Mouse (Mus musculus) kidney, embryonic 16.5 days (tissue): ENCODE data around the gene Ahnak2. TPM values are rescaled to one million over a fixed set of nuclear protein-coding genes. Genes with fewer than 3 reads are reported as not detected.
"Not testable (repeated sequence)": the region's sequence is repeated elsewhere in the genome, so short reads cannot be mapped to it uniquely, and the experiment has no call there.

Experiments
- ATAC-seq: fragments of 200-750 bp; cut with Nextera tagmentation; 2 replicates; pipeline ENCODE4 v1.8.0; 2017; ENCODE audit warnings: moderate TSS enrichment; ENCODE audit not compliant: low FRiP score, low TSS enrichment
- H3K27ac ChIP-seq: fragments of 300-500 bp; sonication (generic); 2 replicates; pipeline ENCODE4 v1.5.1; 2014; ENCODE audit warnings: low read length
- H3K27me3 ChIP-seq: fragments of 300-500 bp; sonication (generic); 2 replicates; pipeline ENCODE4 v1.6.1; 2014; ENCODE audit warnings: low read length, control low read depth, mixed read lengths; ENCODE audit not compliant: insufficient read depth
- H3K36me3 ChIP-seq: fragments of 300-500 bp; sonication (generic); 2 replicates; pipeline ENCODE4 v1.6.1; 2014; ENCODE audit warnings: low read length, control low read depth, mixed read lengths; ENCODE audit not compliant: insufficient read depth
- H3K4me1 ChIP-seq: fragments of 300-500 bp; sonication (generic); 2 replicates; pipeline ENCODE4 v1.6.1; 2014; ENCODE audit warnings: low read length, control low read depth, mixed read lengths; ENCODE audit not compliant: insufficient read depth
- H3K4me2 ChIP-seq: fragments of 300-500 bp; sonication (generic); replicated peaks from 2 replicates; pipeline ENCODE4 v1.6.1; 2014; ENCODE audit warnings: low read depth, low read length
- H3K4me3 ChIP-seq: fragments of 300-500 bp; sonication (generic); 2 replicates; pipeline ENCODE4 v1.5.1; 2014; ENCODE audit warnings: mild to moderate bottlenecking, low read length
- H3K9ac ChIP-seq: fragments of 300-500 bp; sonication (generic); replicated peaks from 2 replicates; pipeline ENCODE4 v1.6.1; 2014; ENCODE audit warnings: low read length
- H3K9me3 ChIP-seq: fragments of 300-500 bp; sonication (generic); 2 replicates; pipeline ENCODE4 v1.6.1; 2016; ENCODE audit warnings: low read length, control low read depth
- WGBS: fragments of 180-500 bp; shearing (Covaris S2); extraction: QIAGEN DNeasy Blood & Tissue Kit; methylation state at CpG from one replicate; pipeline ENCODE4 v1.1.7; 2014; 5-methylcytosine and 5-hydroxymethylcytosine counted together
- polyA plus RNA-seq: library from polyadenylated mRNA; unstranded; fragments of >200 nt; fragmentation: Nextera tagmentation; extraction: Ambion mirVana; gene quantifications from 2 replicates; pipeline ENCODE4 v1.2.1, GENCODE M21; 2015

Ahnak2 gene
- polyA plus RNA-seq, result 0.91 and 1.2 TPM in 2 replicates

- peak within 1 kb of the TSS; percentile 100 for H3K4me2 ChIP-seq
- no peak within 1 kb of the TSS for H3K27ac ChIP-seq
- peak within 1 kb of the TSS; percentile 59 for H3K4me3 ChIP-seq
- peak within 1 kb of the TSS; percentile 62 for H3K9ac ChIP-seq
- no peaks in the 10 kb centered on the region for H3K36me3 ChIP-seq
- 4% methylated on average over 67 of the region's 69 CpGs for WGBS
- H3K27me3 ChIP-seq, result peaks cover 8% of the 10 kb centered on the region; the same call in 1 of the 2 replicates
- no peaks in the 10 kb centered on the region for H3K9me3 ChIP-seq
- peak; percentile 79 for ATAC-seq
- H3K4me1 ChIP-seq, result peaks cover 21% of the 10 kb centered on the region
Observed at GRCm38 (mm10) chr12:112801864-112802846, at the start of gene Ahnak2. Gene Ahnak2, minus strand, starts transcription at chr12:112802657.

- Histone ChIP-seq H3K4me1 (no peaks in the 10 kb centered on the region), H3K9me3 (no peaks in the 10 kb centered on the region), H3K9ac (no peak overlapping the region), H3K36me3 (no peaks in the 10 kb centered on the region), H3K4me3 (no peak overlapping the region), H3K27me3 (no peaks in the 10 kb centered on the region), H3K4me2 (no peak overlapping the region), H3K27ac (no peak overlapping the region)
- WGBS, result 48% methylated on average over 8 of the region's 8 CpGs
- ATAC-seq, result no peak
Observed at GRCm38 (mm10) chr12:112851116-112851515, 48.7 kb upstream of the Ahnak2 start.

DNA sequence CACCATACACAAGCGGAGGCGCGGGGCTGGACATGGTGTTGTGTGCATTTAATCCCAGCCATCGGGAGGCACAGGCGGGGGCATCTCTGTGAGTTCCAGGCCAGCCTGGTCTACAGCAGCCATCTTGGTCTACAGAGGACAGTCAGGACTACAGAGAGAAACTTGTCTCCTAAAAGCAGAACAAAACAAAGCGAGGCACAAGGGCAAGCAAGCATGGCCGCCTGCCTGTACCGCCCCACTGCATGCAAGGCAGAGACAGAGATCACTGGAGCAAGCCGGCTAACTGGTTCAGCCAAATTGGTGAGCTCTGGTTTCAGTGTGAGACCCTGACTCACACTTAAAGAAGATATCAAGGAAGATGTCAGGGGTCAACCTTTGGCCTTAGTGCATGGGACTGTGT lies 47.9 kb upstream of the Ahnak2 start:
- Histone ChIP-seq H3K36me3 (no peaks in the 10 kb centered on the region), H3K4me2 (no peak overlapping the region), H3K4me3 (no peak overlapping the region), H3K27me3 (no peaks in the 10 kb centered on the region), H3K9ac (no peak overlapping the region), H3K27ac (no peak overlapping the region), H3K9me3 (no peaks in the 10 kb centered on the region), H3K4me1 (no peaks in the 10 kb centered on the region)
- ATAC-seq, result no peak
- 80% methylated on average over 9 of the region's 9 CpGs for WGBS

GRCm38 (mm10) chr12:112849235-112850022 lies 47.0 kb upstream of the Ahnak2 start:
- H3K27ac ChIP-seq, result no peak overlapping the region
- H3K9ac ChIP-seq, result no peak overlapping the region
- no peaks in the 10 kb centered on the region for H3K36me3 ChIP-seq
- no peak for ATAC-seq
- H3K27me3 ChIP-seq, result no peaks in the 10 kb centered on the region
- no peaks in the 10 kb centered on the region for H3K4me1 ChIP-seq
- H3K4me2 ChIP-seq, result no peak overlapping the region
- H3K4me3 ChIP-seq, result no peak overlapping the region
- WGBS, result 72% methylated on average over 11 of the region's 11 CpGs
- H3K9me3 ChIP-seq, result no peaks in the 10 kb centered on the region

GRCm38 (mm10) chr12:112847880-112848279 lies 45.4 kb upstream of the Ahnak2 start:
- H3K4me2 ChIP-seq, result no peak overlapping the region
- no peak overlapping the region for H3K4me3 ChIP-seq
- no peaks in the 10 kb centered on the region for H3K9me3 ChIP-seq
- H3K36me3 ChIP-seq, result no peaks in the 10 kb centered on the region
- ATAC-seq, result no peak
- no peaks in the 10 kb centered on the region for H3K4me1 ChIP-seq
- 98% methylated on average over 2 of the region's 2 CpGs for WGBS
- H3K27ac ChIP-seq, result no peak overlapping the region
- H3K9ac ChIP-seq, result no peak overlapping the region
- H3K27me3 ChIP-seq, result no peaks in the 10 kb centered on the region

DNA sequence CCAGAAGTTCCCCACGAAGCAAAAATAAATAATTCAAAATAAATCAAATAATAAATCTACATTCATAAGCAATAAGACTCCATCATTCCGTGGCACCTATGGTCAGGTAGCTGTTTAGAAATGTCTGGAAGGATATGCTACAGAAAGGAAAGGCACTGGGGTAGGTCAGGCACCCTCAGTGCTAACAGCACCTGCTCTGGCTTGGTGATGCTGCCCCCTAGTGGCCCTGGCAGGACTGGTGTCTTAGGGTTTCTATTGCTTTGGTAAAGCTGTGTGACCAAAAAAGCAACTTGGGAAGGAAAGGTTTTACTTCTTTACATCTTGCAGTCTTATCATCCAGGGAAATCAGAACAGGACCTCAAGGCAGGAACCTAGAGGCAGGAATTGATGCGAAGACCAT lies 41.3 kb upstream of the Ahnak2 start:
- H3K9ac ChIP-seq, result no peak overlapping the region
- no peak overlapping the region for H3K4me2 ChIP-seq
- no peaks in the 10 kb centered on the region for H3K36me3 ChIP-seq
- peak; percentile 81; the same call in 1 of the 2 replicates for ATAC-seq
- H3K4me1 ChIP-seq, result no peaks in the 10 kb centered on the region
- no peak overlapping the region for H3K27ac ChIP-seq
- 20% methylated on average over 3 of the region's 3 CpGs for WGBS
- no peaks in the 10 kb centered on the region for H3K27me3 ChIP-seq
- H3K9me3 ChIP-seq, result no peaks in the 10 kb centered on the region
- H3K4me3 ChIP-seq, result no peak overlapping the region

GRCm38 (mm10) chr12:112842128-112842527 lies 39.7 kb upstream of the Ahnak2 start:
- WGBS, result 70% methylated on average over 2 of the region's 2 CpGs
- H3K27ac ChIP-seq, result not testable (repeated sequence)

DNA sequence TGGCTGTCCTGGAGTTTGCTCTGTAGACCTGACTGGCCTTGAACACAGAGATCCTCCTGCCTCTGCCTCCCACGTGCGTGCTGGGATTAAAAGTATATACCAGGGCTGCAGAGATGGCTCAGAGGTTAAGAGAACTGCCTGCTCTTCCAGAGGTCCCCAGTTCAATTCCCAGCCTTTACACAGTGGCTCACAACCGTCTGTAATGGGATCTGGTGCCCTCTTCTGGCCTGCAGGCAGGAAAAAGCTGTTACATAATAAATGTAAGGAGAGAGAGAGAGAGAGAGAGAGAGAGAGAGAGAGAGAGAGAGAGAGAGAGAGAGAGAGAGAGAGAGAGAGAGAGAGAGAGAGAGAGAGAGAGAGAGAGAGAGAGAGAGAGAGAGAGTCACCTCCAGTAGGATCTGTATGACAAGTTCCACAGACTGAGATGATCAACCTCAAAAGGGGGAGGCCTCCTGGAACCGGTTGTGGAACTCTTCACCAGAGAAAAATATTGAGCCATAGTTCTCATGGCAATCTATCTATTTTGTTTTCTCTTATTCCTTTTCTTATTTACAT lies 39.0 kb upstream of the Ahnak2 start:
- ATAC-seq, H3K27ac ChIP-seq, H3K4me3 ChIP-seq, H3K4me2 ChIP-seq, H3K9ac ChIP-seq, H3K9me3 ChIP-seq, H3K27me3 ChIP-seq, H3K4me1 ChIP-seq, H3K36me3 ChIP-seq: not testable (repeated sequence)
- WGBS, result 65% methylated on average over 4 of the region's 4 CpGs

More at GRCm38 (mm10) chr12:112842128-112842527, 39.7 kb upstream of the Ahnak2 start:
- not testable (repeated sequence) for ATAC-seq, H3K4me3 ChIP-seq, H3K27me3 ChIP-seq, H3K4me2 ChIP-seq, H3K9me3 ChIP-seq, H3K4me1 ChIP-seq, H3K9ac ChIP-seq, H3K36me3 ChIP-seq

DNA sequence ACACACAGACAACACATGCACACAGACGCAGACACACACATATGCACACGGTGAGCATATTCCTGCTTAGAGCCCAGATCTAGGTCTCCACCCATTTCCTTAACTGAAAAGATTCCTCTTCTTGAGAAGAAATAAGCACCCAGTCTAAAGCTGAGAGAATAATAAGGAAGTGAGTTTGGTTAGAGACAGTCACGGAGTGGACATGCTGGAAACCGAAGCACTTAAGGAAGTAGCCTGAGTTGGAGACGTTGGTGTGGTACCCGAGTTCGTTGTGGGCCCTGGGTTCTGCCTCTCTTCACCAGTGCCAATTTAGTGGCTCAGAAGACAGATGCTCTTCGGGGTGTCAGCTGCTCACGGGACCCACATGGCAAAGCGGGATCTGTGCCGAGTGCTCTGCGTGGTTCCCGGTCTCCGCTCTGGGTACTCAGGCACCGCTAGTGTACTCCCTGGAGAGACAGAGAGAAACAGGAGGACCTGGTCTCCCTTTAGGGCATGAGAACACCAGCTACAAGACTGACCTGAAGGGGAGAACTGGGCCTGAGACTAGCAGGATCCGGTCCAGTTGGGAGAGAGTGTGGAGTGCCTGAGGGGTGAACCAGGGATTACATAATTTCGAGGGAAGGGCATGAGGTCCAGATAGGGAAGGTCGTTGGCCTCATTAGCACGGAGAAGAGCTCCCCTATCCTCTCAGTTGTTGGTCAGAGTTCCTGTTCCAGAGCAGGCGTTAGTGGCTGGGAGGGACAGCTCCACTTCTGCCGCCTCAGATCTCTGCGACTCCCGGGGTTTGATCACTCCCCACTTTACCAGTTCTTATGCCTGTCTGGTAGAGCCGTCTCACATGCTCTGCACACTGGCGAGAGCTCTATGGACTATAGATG lies 38.0 kb upstream of the Ahnak2 start:
- Histone ChIP-seq H3K4me2 (no peak overlapping the region), H3K27ac (no peak overlapping the region), H3K27me3 (no peaks in the 10 kb centered on the region), H3K9ac (no peak overlapping the region), H3K9me3 (no peaks in the 10 kb centered on the region), H3K36me3 (no peaks in the 10 kb centered on the region), H3K4me3 (no peak overlapping the region), H3K4me1 (no peaks in the 10 kb centered on the region)
- WGBS, result 79% methylated on average over 25 of the region's 25 CpGs
- no peak; the same call in 1 of the 2 replicates for ATAC-seq
